Mouse (Mus musculus) left cerebral cortex, adult 8-10 months (tissue): ENCODE measurements at regions not wholly inside any gene's neighbourhood (a gene's known extent, or its start where the extent isn't known, plus 50 kb on each side); places are given as distances from the start of the nearest gene placed in this dataset.

ENCODE experiments used
- DNase-seq, 2 experiments: peaks; one replicate each; pipeline ENCODE4 v3.0.0; 2022; ENCODE audit warnings: low spot score in 2 of 2

DNA sequence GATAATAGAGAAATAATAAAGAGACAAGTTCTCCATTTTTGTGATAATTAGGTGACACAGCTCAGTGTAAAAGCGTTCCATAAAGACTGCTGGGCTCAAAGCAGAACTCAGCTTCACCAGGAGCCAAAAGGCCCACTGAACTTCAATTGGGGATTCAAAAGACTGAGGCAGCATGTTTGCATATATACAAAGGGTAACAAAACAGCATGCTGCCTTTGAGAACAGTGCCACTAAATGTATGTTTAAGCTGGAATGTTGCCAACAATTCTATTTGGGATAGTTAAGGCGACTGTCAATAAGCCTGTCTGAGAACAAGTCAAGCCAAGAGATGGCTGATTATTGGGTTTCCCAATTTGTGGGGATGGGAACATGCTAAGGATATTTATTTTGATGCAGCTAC, 642.3 kb downstream of the Actrt1 start:
- no peak for DNase-seq

DNA sequence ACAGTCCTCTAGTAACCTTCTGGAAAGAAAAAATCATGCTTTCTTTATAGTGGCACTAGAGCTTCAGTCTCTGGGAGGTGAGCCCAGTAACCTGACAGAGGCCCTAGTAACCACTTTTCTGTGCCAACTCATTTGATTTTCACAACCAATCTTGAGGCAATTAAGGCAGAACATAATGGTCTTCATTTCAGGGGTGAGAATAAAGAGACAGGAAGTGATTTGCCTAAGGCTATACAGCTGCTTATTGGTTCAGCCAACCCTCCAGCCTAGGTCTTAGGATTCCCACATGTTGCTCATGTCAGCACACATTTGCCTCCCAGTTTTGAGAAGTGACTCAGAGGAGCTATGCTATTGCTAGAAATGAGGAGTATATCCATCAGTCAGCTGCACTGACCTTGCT, 670.2 kb downstream of the Actrt1 start:
- no peak for DNase-seq

DNA sequence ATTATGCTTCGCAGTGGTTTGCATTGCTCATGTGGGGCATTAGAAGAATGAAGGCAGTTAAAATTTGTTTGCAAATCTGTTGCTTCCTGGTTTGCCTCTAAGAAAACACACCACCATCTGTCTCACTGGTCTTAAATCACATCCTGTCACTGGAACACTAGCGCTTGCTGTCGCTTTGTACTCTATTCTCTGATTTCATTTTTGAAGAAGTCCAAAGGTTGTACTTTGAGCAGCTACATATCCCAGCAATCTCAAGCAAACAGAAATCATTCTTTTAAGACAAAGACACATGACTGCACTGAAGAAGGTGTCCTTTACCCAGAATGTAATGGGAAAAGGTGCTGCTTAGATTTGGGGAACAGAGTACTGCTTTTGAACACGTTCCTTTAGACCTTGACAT, 680.7 kb downstream of the Actrt1 start:
- DNase-seq = no peak

DNA sequence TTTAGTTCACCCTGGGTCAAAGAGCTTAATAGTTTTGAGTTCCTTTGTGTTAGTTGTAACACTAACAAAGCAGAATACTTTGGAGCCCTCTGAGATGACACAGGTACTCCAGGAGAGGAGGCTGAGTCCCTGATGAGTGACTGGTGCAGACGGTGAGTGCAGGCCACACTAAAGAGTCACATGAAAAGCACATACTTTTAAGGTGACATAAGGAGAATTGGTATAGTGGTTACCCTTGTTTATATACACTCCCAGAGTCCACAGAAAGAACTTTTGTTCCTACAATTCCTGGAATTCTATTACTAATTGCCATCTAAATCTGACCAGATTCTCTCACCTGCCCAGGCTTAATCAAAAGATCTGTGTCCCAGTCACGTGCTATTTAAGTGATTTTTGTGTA, 681.3 kb downstream of the Actrt1 start:
- no peak for DNase-seq

DNA sequence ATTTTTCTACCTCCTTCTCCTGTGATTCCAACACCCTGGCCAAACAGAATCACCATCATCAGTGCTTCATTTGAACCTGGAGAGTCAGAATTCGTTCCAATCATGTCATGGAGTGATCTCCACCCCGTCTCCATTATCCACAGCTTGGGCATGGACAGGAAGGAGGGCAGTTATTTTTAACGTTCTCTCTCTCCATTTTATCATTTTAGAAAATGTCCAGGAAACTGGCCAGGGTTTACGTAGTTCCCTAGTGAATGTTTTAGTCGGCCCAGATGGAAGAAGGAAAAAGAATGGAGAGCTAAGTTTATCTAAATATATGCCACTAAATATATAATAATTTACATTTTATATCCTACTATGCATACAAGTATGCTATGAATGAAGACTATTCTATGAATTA, 701.0 kb downstream of the Actrt1 start:
- no peak for DNase-seq

DNA sequence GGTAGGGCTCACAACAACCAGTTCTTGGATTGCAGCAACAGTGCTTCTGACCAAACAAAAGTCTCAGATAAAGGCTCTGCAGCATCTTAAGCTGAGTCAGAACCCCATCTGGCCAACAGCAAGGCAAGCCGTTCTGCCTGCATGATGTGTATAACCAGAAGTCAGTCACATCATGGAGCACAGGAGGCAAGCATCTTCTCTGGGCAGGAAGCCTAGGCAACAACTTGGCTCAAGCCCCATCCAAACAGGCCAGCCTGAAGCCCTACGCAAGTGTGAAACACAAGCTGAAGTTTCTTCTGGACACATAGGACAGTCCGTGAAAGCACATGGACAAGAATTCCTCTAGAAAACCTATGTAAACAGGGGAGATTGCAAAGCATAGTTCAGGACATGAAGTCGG, 739.7 kb downstream of the Actrt1 start:
- peak in 1 of 2 experiments; percentile 16 for DNase-seq
